Mouse (Mus musculus) neural tube, embryonic 15.5 days (tissue): Measurements from ENCODE around the gene Ddx49. TPM values are rescaled to one million over a fixed set of nuclear protein-coding genes. Genes with fewer than 3 reads are reported as not detected.

Experiments
- ATAC-seq: fragments of 200-750 bp; cut with Nextera tagmentation; 2 replicates; pipeline ENCODE4 v1.8.0; 2017; ENCODE audit warnings: mild to moderate bottlenecking, moderate TSS enrichment, moderate library complexity; ENCODE audit not compliant: low FRiP score
- H3K27ac ChIP-seq: fragments of 300-500 bp; sonication (generic); replicated peaks from 2 replicates; pipeline ENCODE4 v1.5.1; 2015; ENCODE audit warnings: mild to moderate bottlenecking, inconsistent platforms
- H3K27me3 ChIP-seq: fragments of 300-500 bp; sonication (generic); replicated peaks from 2 replicates; pipeline ENCODE4 v1.6.1; 2015; ENCODE audit warnings: inconsistent platforms
- H3K36me3 ChIP-seq: fragments of 300-500 bp; sonication (generic); 2 replicates; pipeline ENCODE4 v1.6.1; 2015; ENCODE audit warnings: inconsistent platforms
- H3K4me1 ChIP-seq: fragments of 300-500 bp; sonication (generic); 2 replicates; pipeline ENCODE4 v1.6.1; 2015; ENCODE audit warnings: inconsistent platforms
- H3K4me2 ChIP-seq: fragments of 300-500 bp; sonication (generic); 2 replicates; pipeline ENCODE4 v1.6.1; 2015; ENCODE audit warnings: inconsistent platforms, mild to moderate bottlenecking, moderate library complexity
- H3K4me3 ChIP-seq: fragments of 300-500 bp; sonication (generic); replicated peaks from 2 replicates; pipeline ENCODE4 v1.5.1; 2015; ENCODE audit warnings: mild to moderate bottlenecking, inconsistent platforms
- H3K9ac ChIP-seq: fragments of 300-500 bp; sonication (generic); replicated peaks from 2 replicates; pipeline ENCODE4 v1.6.1; 2015; ENCODE audit warnings: mild to moderate bottlenecking, inconsistent platforms
- H3K9me3 ChIP-seq: fragments of 300-500 bp; sonication (generic); replicated peaks from 2 replicates; pipeline ENCODE4 v1.6.1; 2016; ENCODE audit warnings: inconsistent platforms
- WGBS: fragments of 180-500 bp; shearing (Covaris S2); methylation state at CpG from one replicate; pipeline ENCODE4 v1.1.7; 2015; ENCODE audit warnings: mixed read lengths; 5-methylcytosine and 5-hydroxymethylcytosine counted together
- polyA plus RNA-seq: library from polyadenylated mRNA; unstranded; fragments of >200 nt; fragmentation: Nextera tagmentation; extraction: Ambion mirVana; gene quantifications from 2 replicates; pipeline ENCODE4 v1.2.1, GENCODE M21; 2015

The Ddx49 gene
- polyA plus RNA-seq, 1 experiment from 2014 or later: 42.2 TPM

- Histone ChIP-seq H3K4me3 (no peak overlapping the region), H3K27me3 (no peaks in the 10 kb centered on the region), H3K4me1 (peaks cover 31% of the 10 kb centered on the region), H3K9ac (no peak overlapping the region), H3K4me2 (no peak overlapping the region), H3K9me3 (no peaks in the 10 kb centered on the region), H3K27ac (no peak overlapping the region), H3K36me3 (peaks cover 83% of the 10 kb centered on the region)
- ATAC-seq: no peak
- 95% methylated on average over 6 of the region's 6 CpGs for WGBS
Measured at GRCm38 (mm10) chr8:70332878-70333202, 30.6 kb upstream of the Ddx49 start.

DNA sequence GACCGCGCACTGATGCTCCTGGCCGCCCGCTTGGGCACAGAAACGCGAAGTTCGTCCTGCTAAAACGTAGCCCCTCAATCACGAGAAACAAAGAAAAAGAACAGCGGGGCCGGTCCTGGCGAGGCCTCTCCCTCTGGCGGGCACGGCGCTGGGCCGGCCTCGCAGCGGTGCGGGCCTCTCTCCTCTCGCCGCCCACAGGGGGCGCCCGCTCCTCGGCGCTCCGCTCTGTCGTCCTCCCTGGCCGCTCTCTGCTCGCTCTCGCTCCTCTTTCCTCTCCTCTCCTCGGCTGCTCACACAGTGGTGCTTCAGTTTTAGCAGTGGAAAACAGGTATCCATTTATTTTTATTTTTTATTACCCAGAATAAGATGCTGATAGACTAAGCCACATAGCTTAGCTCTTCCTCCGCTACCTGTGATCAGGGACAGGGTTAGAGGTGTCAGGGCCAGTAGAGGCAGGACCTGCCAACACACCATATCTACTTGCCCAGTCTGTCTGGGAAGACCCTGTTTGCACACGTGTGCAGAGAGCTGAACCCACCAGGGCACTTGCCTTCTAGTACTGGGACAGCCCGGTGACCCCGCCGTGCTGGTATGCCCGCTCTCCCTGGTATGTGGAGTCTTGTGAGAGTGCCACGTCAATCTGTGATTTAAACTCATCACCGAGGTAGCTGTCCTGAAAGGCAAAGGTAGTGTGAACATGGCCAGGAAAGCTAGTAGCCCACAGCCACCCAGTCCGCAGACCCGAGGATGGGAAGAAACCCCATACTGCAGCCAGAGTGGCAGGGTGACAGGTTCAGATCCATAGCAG, 30.0 kb upstream of the Ddx49 start:
- Histone ChIP-seq H3K9me3 (no peaks in the 10 kb centered on the region), H3K4me3 (no peak overlapping the region), H3K9ac (no peak overlapping the region), H3K27ac (0 out of 2 replicates have a peak overlapping the region, but pooled peaks have one; percentile 6), H3K27me3 (no peaks in the 10 kb centered on the region), H3K36me3 (peaks cover 83% of the 10 kb centered on the region), H3K4me1 (peaks cover 31% of the 10 kb centered on the region), H3K4me2 (peak overlapping the region; percentile 26; the same call in 1 of the 2 replicates)
- WGBS: 25% methylated on average over 38 of the region's 41 CpGs
- ATAC-seq: peak; percentile 78

DNA sequence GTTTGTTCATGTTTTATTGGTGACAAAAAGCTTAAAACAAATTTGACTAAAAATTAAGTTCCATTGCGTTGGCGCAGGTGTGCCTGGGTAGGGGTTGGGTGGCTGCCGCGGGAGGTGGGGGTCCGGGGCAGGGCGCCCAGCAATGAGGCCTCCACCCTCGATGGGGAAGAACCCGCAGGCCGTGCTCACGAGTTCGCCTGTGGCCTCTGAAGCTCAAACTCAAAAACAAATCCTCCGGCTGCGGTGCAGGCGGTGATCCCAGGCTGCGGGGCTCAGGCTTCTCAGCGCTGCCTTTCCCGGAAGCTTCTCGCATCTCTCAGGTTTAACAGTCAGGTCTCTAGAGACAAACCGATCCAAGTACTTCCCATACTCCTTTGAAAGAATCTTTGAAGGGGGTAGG, 29.2 kb upstream of the Ddx49 start:
- no peak overlapping the region for H3K4me3 ChIP-seq
- no peak overlapping the region; the same call in 1 of the 2 replicates for H3K9ac ChIP-seq
- H3K4me1 ChIP-seq: peaks cover 31% of the 10 kb centered on the region
- H3K4me2 ChIP-seq: no peak overlapping the region
- no peak for ATAC-seq
- no peaks in the 10 kb centered on the region for H3K9me3 ChIP-seq
- 62% methylated on average over 19 of the region's 19 CpGs for WGBS
- peaks cover 79% of the 10 kb centered on the region for H3K36me3 ChIP-seq
- no peaks in the 10 kb centered on the region for H3K27me3 ChIP-seq
- 0 out of 2 replicates have a peak overlapping the region, but pooled peaks have one; percentile 6 for H3K27ac ChIP-seq

DNA sequence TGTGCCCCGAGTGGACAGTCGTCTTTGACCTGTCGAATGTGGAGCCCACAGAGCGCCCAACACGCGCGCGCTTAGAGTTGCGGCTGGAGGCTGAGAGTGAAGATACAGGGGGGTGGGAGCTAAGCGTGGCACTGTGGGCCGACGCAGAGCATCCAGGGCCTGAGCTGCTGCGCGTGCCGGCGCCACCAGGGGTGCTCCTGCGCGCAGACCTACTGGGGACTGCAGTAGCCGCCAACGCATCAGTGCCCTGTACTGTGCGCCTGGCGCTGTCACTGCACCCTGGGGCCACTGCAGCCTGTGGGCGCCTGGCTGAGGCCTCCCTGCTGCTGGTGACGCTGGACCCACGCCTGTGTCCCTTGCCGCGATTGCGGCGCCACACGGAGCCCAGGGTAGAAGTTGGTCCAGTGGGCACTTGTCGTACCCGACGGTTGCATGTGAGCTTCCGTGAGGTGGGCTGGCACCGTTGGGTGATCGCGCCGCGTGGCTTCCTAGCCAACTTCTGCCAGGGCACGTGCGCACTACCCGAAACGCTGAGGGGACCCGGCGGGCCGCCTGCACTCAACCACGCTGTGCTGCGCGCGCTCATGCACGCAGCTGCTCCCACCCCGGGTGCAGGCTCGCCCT, 28.6 kb upstream of the Ddx49 start:
- H3K36me3 ChIP-seq: peaks cover 77% of the 10 kb centered on the region
- 21% methylated on average over 53 of the region's 53 CpGs for WGBS
- peak; percentile 70 for ATAC-seq

GRCm38 (mm10) chr8:70329835-70330740, 27.8 kb upstream of the Ddx49 start:
- no peaks in the 10 kb centered on the region for H3K9me3 ChIP-seq
- no peaks in the 10 kb centered on the region for H3K27me3 ChIP-seq
- no peak overlapping the region for H3K4me3 ChIP-seq
- no peak overlapping the region; the same call in 1 of the 2 replicates for H3K27ac ChIP-seq
- WGBS: 8% methylated on average over 45 of the region's 45 CpGs
- H3K4me1 ChIP-seq: peaks cover 31% of the 10 kb centered on the region
- H3K9ac ChIP-seq: 0 out of 2 replicates have a peak overlapping the region, but pooled peaks have one; percentile 12
- no peak overlapping the region for H3K4me2 ChIP-seq
- ATAC-seq: no peak; the same call in 1 of the 2 replicates
- peaks cover 76% of the 10 kb centered on the region for H3K36me3 ChIP-seq

More for the DNA sequence above, 28.6 kb upstream of the Ddx49 start:
- Histone ChIP-seq H3K4me3 (no peak overlapping the region), H3K9me3 (no peaks in the 10 kb centered on the region), H3K9ac (0 out of 2 replicates have a peak overlapping the region, but pooled peaks have one; percentile 12), H3K27ac (no peak overlapping the region), H3K27me3 (no peaks in the 10 kb centered on the region), H3K4me1 (peaks cover 31% of the 10 kb centered on the region), H3K4me2 (no peak overlapping the region)

GRCm38 (mm10) chr8:70329124-70329834, 27.0 kb upstream of the Ddx49 start, which contains the start of gene Gdf1:
Gene Gdf1 (plus strand): TSS chr8:70329817.
- Histone ChIP-seq H3K4me3 (no peak within 1 kb of the TSS), H3K9me3 (no peaks in the 10 kb centered on the region), H3K36me3 (peaks cover 76% of the 10 kb centered on the region), H3K27me3 (no peaks in the 10 kb centered on the region), H3K27ac (no peak within 1 kb of the TSS; the same call in 1 of the 2 replicates), H3K9ac (0 out of 2 replicates have a peak within 1 kb of the TSS, but pooled peaks have one; percentile 12), H3K4me2 (no peak within 1 kb of the TSS), H3K4me1 (peaks cover 31% of the 10 kb centered on the region)
- ATAC-seq: no peak
- WGBS: 28% methylated on average over 14 of the region's 14 CpGs

GRCm38 (mm10) chr8:70327512-70327911, 25.2 kb upstream of the Ddx49 start:
- 96% methylated on average over 6 of the region's 6 CpGs for WGBS
- H3K4me3 ChIP-seq: no peak overlapping the region

DNA sequence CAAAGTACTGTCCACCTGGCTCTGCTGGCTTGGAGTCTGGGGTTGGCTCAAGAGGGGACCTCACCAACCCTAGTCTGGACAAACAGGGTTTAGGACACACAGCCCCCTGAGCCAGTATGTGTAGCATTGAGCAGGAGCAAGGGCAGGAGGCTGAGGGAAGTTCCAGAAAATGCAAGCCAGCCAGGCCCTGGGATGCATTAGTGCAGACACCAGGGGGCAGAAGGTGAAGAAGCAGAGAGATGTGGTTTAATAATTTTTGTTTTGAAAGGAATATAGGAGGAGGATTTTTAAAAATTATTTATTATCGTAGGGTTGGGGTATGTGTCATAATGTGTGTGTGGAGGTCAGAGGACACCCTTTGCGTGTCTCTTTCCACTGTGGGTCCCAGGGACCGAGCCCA, 21.4 kb upstream of the Ddx49 start:
- no peak for ATAC-seq
- Histone ChIP-seq H3K27me3 (no peaks in the 10 kb centered on the region), H3K4me1 (no peaks in the 10 kb centered on the region), H3K4me3 (no peak overlapping the region), H3K36me3 (peaks cover 80% of the 10 kb centered on the region), H3K9me3 (no peaks in the 10 kb centered on the region), H3K9ac (no peak overlapping the region), H3K27ac (no peak overlapping the region), H3K4me2 (no peak overlapping the region)
- 94% methylated on average over 3 of the region's 3 CpGs for WGBS

More at GRCm38 (mm10) chr8:70327512-70327911, 25.2 kb upstream of the Ddx49 start:
- H3K36me3 ChIP-seq: peaks cover 76% of the 10 kb centered on the region
- H3K9me3 ChIP-seq: no peaks in the 10 kb centered on the region
- H3K9ac ChIP-seq: no peak overlapping the region
- H3K4me1 ChIP-seq: peaks cover 29% of the 10 kb centered on the region
- H3K27me3 ChIP-seq: no peaks in the 10 kb centered on the region
- H3K4me2 ChIP-seq: no peak overlapping the region
- ATAC-seq: no peak
- H3K27ac ChIP-seq: no peak overlapping the region

GRCm38 (mm10) chr8:70317872-70318271, 15.6 kb upstream of the Ddx49 start:
- peak overlapping the region; percentile 90 for H3K27ac ChIP-seq
- H3K27me3 ChIP-seq: no peaks in the 10 kb centered on the region
- 79% methylated on average over 5 of the region's 5 CpGs for WGBS
- H3K4me3 ChIP-seq: no peak overlapping the region
- H3K36me3 ChIP-seq: peaks cover 47% of the 10 kb centered on the region
- no peak overlapping the region for H3K9ac ChIP-seq
- no peaks in the 10 kb centered on the region for H3K9me3 ChIP-seq
- no peak for ATAC-seq
- H3K4me2 ChIP-seq: peak overlapping the region; percentile 63
- peaks cover 34% of the 10 kb centered on the region for H3K4me1 ChIP-seq

DNA sequence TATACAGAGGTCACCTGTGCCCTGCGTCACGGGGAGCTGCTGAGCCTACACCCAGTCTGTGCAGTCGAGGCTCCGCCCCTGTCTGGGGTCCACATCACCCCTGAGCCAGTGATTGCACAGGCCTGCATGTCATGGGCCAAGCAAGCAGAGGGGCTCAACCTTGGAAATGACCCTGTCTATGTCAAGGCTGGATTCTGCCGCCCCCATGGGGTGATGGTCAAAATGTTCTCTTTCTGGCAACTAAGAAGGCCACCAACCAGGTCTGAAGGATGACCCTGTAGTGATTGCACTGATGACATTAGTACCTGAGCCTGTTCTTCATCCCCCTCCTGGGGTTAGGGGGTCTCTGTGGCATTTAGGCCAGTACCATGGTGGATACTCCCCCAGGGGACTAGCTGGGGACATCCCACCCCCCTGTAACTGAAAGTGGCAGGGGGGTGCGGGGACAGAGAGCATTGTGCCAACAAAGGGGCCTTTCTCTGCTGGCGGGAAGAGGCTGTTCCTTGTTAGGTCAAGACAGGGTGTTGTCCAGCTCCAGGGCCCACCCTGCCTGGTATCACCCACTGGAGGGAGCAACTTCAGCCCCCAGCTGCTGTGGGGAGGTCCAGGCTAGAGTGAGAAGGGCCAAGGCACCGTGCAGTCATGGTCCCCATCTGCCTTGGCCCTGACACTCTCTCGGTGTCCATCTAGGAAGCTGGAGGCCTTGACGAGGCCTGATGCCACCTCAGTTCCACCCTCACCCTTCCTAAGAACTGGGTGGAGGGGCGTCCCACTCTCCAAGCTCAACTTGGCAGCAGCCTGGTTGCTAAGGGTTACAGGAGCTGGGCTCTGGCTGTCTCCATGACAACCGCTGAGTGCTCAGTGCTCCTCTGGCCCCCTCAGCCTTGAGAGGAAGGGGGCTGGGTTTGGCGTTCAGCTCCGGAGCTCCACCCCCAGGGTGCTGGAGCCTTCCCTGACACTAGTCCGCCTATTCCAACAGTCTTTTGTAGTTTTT, 14.5 kb upstream of the Ddx49 start:
- 6% methylated on average over 15 of the region's 15 CpGs for WGBS
- Histone ChIP-seq H3K4me3 (peak overlapping the region; percentile 48), H3K27ac (peak overlapping the region; percentile 90), H3K9ac (peak overlapping the region; percentile 56), H3K36me3 (peaks cover 43% of the 10 kb centered on the region), H3K4me1 (peaks cover 34% of the 10 kb centered on the region), H3K27me3 (no peaks in the 10 kb centered on the region), H3K4me2 (peak overlapping the region; percentile 63), H3K9me3 (no peaks in the 10 kb centered on the region)
- peak; percentile 82 for ATAC-seq
